Mouse (Mus musculus) spleen, postnatal 10 days (tissue): Measurements from ENCODE around the gene Psma7.
A peak's percentile ranks its signal among the peaks of the same experiment; 100 is the strongest.

ENCODE experiments used
- DNase-seq, 2 experiments: peaks; one replicate each; pipeline ENCODE4 v3.0.0; 2021 to 2022; ENCODE audit warnings: low spot score in 2 of 2

Gene Psma7

GRCm38 (mm10) chr2:180042256-180042857, at the start of gene Psma7, which contains the start of gene Ss18l1:
Psma7 (minus strand) TSS chr2:180042433.
Ss18l1 (plus strand) TSS chr2:180042509.
- DNase-seq = peak; percentile 85 to 95

GRCm38 (mm10) chr2:180090285-180090684, 48.1 kb upstream of the Psma7 start:
- no peak for DNase-seq

GRCm38 (mm10) chr2:180087472-180087871, 45.2 kb upstream of the Psma7 start:
- DNase-seq = peak in 1 of 2 experiments; percentile 13

- DNase-seq = no peak
These were observed 44.4 kb upstream of the Psma7 start for GRCm38 (mm10) chr2:180086637-180087027.

- peak in 1 of 2 experiments; percentile 11 for DNase-seq
These were observed 43.8 kb upstream of the Psma7 start for GRCm38 (mm10) chr2:180085926-180086636.

- no peak for DNase-seq
These were observed 42.3 kb upstream of the Psma7 start for GRCm38 (mm10) chr2:180084565-180084964.

GRCm38 (mm10) chr2:180083063-180083462, 40.8 kb upstream of the Psma7 start:
- DNase-seq = no peak

- no peak for DNase-seq
These were observed 38.4 kb upstream of the Psma7 start for GRCm38 (mm10) chr2:180080680-180081079.

GRCm38 (mm10) chr2:180077622-180078021, 35.4 kb upstream of the Psma7 start:
- DNase-seq = no peak

GRCm38 (mm10) chr2:180072886-180073285, 30.7 kb upstream of the Psma7 start:
- no peak for DNase-seq

GRCm38 (mm10) chr2:180071671-180072070, 29.4 kb upstream of the Psma7 start:
- DNase-seq = no peak

- peak; percentile 88 to 94 for DNase-seq
These were observed 28.5 kb upstream of the Psma7 start, which contains the start of gene Mtg2 for GRCm38 (mm10) chr2:180070481-180071453. Mtg2 (plus strand) TSS chr2:180070588.

GRCm38 (mm10) chr2:180069770-180070480, 27.7 kb upstream of the Psma7 start:
- DNase-seq = no peak

- no peak for DNase-seq
These were observed 21.3 kb upstream of the Psma7 start for GRCm38 (mm10) chr2:180063338-180064131.

- DNase-seq = no peak
These were observed 10.8 kb upstream of the Psma7 start for GRCm38 (mm10) chr2:180053001-180053400.

- peak in 1 of 2 experiments; percentile 64 for DNase-seq
These were observed 9.9 kb upstream of the Psma7 start for GRCm38 (mm10) chr2:180051986-180052733.

GRCm38 (mm10) chr2:180050986-180051385, 8.8 kb upstream of the Psma7 start:
- DNase-seq = peak; percentile 77 to 91

- DNase-seq = no peak
These were observed 5.9 kb upstream of the Psma7 start for GRCm38 (mm10) chr2:180047980-180048635.

- no peak for DNase-seq
These were observed 5.3 kb upstream of the Psma7 start for GRCm38 (mm10) chr2:180047580-180047979.
